Mouse (Mus musculus) stomach, embryonic 15.5 days (tissue): ENCODE measurements around the gene Cped1. TPM values are rescaled to one million over a fixed set of nuclear protein-coding genes. Genes with fewer than 3 reads are reported as not detected.
A peak's percentile ranks its signal among the peaks of the same experiment; 100 is the strongest.

ENCODE experiments used
- ATAC-seq: fragments of 200-750 bp; cut with Nextera tagmentation; 2 replicates; pipeline ENCODE4 v1.8.0; 2017; ENCODE audit warnings: low read depth, moderate number of reproducible peaks, moderate TSS enrichment; ENCODE audit not compliant: insufficient read depth, low FRiP score
- H3K27ac ChIP-seq: fragments of 300-500 bp; sonication (generic); 2 replicates; pipeline ENCODE4 v1.5.1; 2015; ENCODE audit warnings: mild to moderate bottlenecking, inconsistent platforms
- H3K27me3 ChIP-seq: fragments of 300-500 bp; sonication (generic); replicated peaks from 2 replicates; pipeline ENCODE4 v1.6.1; 2015; ENCODE audit warnings: inconsistent platforms
- H3K36me3 ChIP-seq: fragments of 300-500 bp; sonication (generic); 2 replicates; pipeline ENCODE4 v1.6.1; 2015; ENCODE audit warnings: inconsistent platforms
- H3K4me1 ChIP-seq: fragments of 300-500 bp; sonication (generic); 2 replicates; pipeline ENCODE4 v1.6.1; 2015; ENCODE audit warnings: inconsistent platforms
- H3K4me2 ChIP-seq: fragments of 300-500 bp; sonication (generic); 2 replicates; pipeline ENCODE4 v1.6.1; 2015; ENCODE audit warnings: mild to moderate bottlenecking, inconsistent platforms
- H3K4me3 ChIP-seq: fragments of 300-500 bp; sonication (generic); replicated peaks from 2 replicates; pipeline ENCODE4 v1.5.1; 2015; ENCODE audit warnings: inconsistent platforms
- H3K9ac ChIP-seq: fragments of 300-500 bp; sonication (generic); 2 replicates; pipeline ENCODE4 v1.6.1; 2015; ENCODE audit warnings: inconsistent platforms
- H3K9me3 ChIP-seq: fragments of 300-500 bp; sonication (generic); 2 replicates; pipeline ENCODE4 v1.6.1; 2016; ENCODE audit warnings: inconsistent platforms
- WGBS: fragments of 180-500 bp; shearing (Covaris S2); methylation state at CpG from one replicate; pipeline ENCODE4 v1.1.7; 2015; 5-methylcytosine and 5-hydroxymethylcytosine counted together
- polyA plus RNA-seq: library from polyadenylated mRNA; unstranded; fragments of >200 nt; fragmentation: Nextera tagmentation; extraction: Ambion mirVana; gene quantifications from 2 replicates; pipeline ENCODE4 v1.2.1, GENCODE M21; 2015

The Cped1 gene
- polyA plus RNA-seq, 1 experiment from 2014 or later: 20.4 TPM

GRCm38 (mm10) chr6:22140786-22141185, 155.1 kb downstream of the Cped1 start:
- ATAC-seq: no peak; the same call in 1 of the 2 replicates
- Histone ChIP-seq H3K9me3 (no peaks in the 10 kb centered on the region), H3K4me1 (no peaks in the 10 kb centered on the region), H3K4me3 (no peak overlapping the region), H3K36me3 (no peaks in the 10 kb centered on the region), H3K4me2 (no peak overlapping the region), H3K27me3 (no peaks in the 10 kb centered on the region), H3K27ac (no peak overlapping the region), H3K9ac (no peak overlapping the region)
- WGBS: 41% methylated on average over 8 of the region's 8 CpGs

GRCm38 (mm10) chr6:22147236-22147635, 161.5 kb downstream of the Cped1 start:
- WGBS: 88% methylated on average over 4 of the region's 4 CpGs
- Histone ChIP-seq H3K27ac (no peak overlapping the region), H3K9me3 (no peaks in the 10 kb centered on the region), H3K36me3 (no peaks in the 10 kb centered on the region), H3K4me2 (no peak overlapping the region), H3K4me3 (no peak overlapping the region), H3K4me1 (no peaks in the 10 kb centered on the region), H3K9ac (no peak overlapping the region), H3K27me3 (no peaks in the 10 kb centered on the region)
- ATAC-seq: no peak

GRCm38 (mm10) chr6:22148511-22148910, 162.8 kb downstream of the Cped1 start:
- no peaks in the 10 kb centered on the region for H3K9me3 ChIP-seq
- H3K4me2 ChIP-seq: no peak overlapping the region
- H3K9ac ChIP-seq: no peak overlapping the region
- no peaks in the 10 kb centered on the region for H3K4me1 ChIP-seq
- H3K36me3 ChIP-seq: no peaks in the 10 kb centered on the region
- WGBS: 68% methylated on average over 2 of the region's 2 CpGs
- no peak for ATAC-seq
- H3K4me3 ChIP-seq: no peak overlapping the region
- no peak overlapping the region for H3K27ac ChIP-seq
- H3K27me3 ChIP-seq: no peaks in the 10 kb centered on the region

GRCm38 (mm10) chr6:22157461-22157860, 171.7 kb downstream of the Cped1 start:
- no peak overlapping the region for H3K4me3 ChIP-seq
- H3K9ac ChIP-seq: no peak overlapping the region
- no peaks in the 10 kb centered on the region for H3K27me3 ChIP-seq
- H3K4me1 ChIP-seq: peaks cover 7% of the 10 kb centered on the region; the same call in 1 of the 2 replicates
- H3K27ac ChIP-seq: no peak overlapping the region
- H3K36me3 ChIP-seq: no peaks in the 10 kb centered on the region
- no peaks in the 10 kb centered on the region for H3K9me3 ChIP-seq
- H3K4me2 ChIP-seq: no peak overlapping the region
- 54% methylated on average over 5 of the region's 5 CpGs for WGBS
- ATAC-seq: no peak

GRCm38 (mm10) chr6:22161944-22162343, 176.2 kb downstream of the Cped1 start:
- H3K9me3 ChIP-seq: no peaks in the 10 kb centered on the region
- no peak overlapping the region for H3K4me3 ChIP-seq
- H3K4me1 ChIP-seq: peaks cover 4% of the 10 kb centered on the region; the same call in 1 of the 2 replicates
- H3K4me2 ChIP-seq: no peak overlapping the region
- no peak overlapping the region for H3K9ac ChIP-seq
- no peaks in the 10 kb centered on the region for H3K27me3 ChIP-seq
- H3K36me3 ChIP-seq: no peaks in the 10 kb centered on the region
- no peak overlapping the region for H3K27ac ChIP-seq
- no peak for ATAC-seq
- 52% methylated on average over 1 of the region's 1 CpGs for WGBS

GRCm38 (mm10) chr6:22168388-22168787, 182.7 kb downstream of the Cped1 start:
- Histone ChIP-seq H3K4me3 (no peak overlapping the region), H3K4me2 (no peak overlapping the region), H3K36me3 (no peaks in the 10 kb centered on the region), H3K4me1 (no peaks in the 10 kb centered on the region), H3K27ac (no peak overlapping the region), H3K9ac (no peak overlapping the region), H3K9me3 (no peaks in the 10 kb centered on the region), H3K27me3 (no peaks in the 10 kb centered on the region)
- WGBS: 77% methylated on average over 2 of the region's 2 CpGs
- no peak for ATAC-seq

GRCm38 (mm10) chr6:22178721-22179295, 193.1 kb downstream of the Cped1 start:
- H3K9ac ChIP-seq: no peak overlapping the region
- no peak for ATAC-seq
- no peak overlapping the region for H3K4me3 ChIP-seq
- no peaks in the 10 kb centered on the region for H3K27me3 ChIP-seq
- no peaks in the 10 kb centered on the region for H3K9me3 ChIP-seq
- no peak overlapping the region for H3K4me2 ChIP-seq
- no peaks in the 10 kb centered on the region for H3K4me1 ChIP-seq
- no peak overlapping the region for H3K27ac ChIP-seq
- WGBS: 65% methylated on average over 8 of the region's 8 CpGs
- no peaks in the 10 kb centered on the region for H3K36me3 ChIP-seq

- Histone ChIP-seq H3K4me1 (no peaks in the 10 kb centered on the region), H3K9ac (no peak overlapping the region), H3K4me3 (no peak overlapping the region), H3K27me3 (no peaks in the 10 kb centered on the region), H3K36me3 (no peaks in the 10 kb centered on the region), H3K27ac (no peak overlapping the region), H3K9me3 (no peaks in the 10 kb centered on the region), H3K4me2 (no peak overlapping the region; the same call in 1 of the 2 replicates)
- 35% methylated on average over 10 of the region's 10 CpGs for WGBS
- ATAC-seq: no peak; the same call in 1 of the 2 replicates
Observed at GRCm38 (mm10) chr6:22180316-22180715, 194.6 kb downstream of the Cped1 start.

GRCm38 (mm10) chr6:22186967-22187366, 201.3 kb downstream of the Cped1 start:
- H3K36me3 ChIP-seq: no peaks in the 10 kb centered on the region
- WGBS: 86% methylated on average over 8 of the region's 8 CpGs
- H3K9me3 ChIP-seq: no peaks in the 10 kb centered on the region
- H3K4me1 ChIP-seq: no peaks in the 10 kb centered on the region
- ATAC-seq: no peak
- H3K27me3 ChIP-seq: no peaks in the 10 kb centered on the region
- no peak overlapping the region for H3K4me3 ChIP-seq
- H3K9ac ChIP-seq: no peak overlapping the region
- no peak overlapping the region for H3K4me2 ChIP-seq
- no peak overlapping the region for H3K27ac ChIP-seq

- Histone ChIP-seq H3K36me3 (no peaks in the 10 kb centered on the region), H3K27ac (no peak overlapping the region), H3K27me3 (no peaks in the 10 kb centered on the region), H3K9me3 (no peaks in the 10 kb centered on the region), H3K9ac (no peak overlapping the region), H3K4me1 (no peaks in the 10 kb centered on the region), H3K4me3 (no peak overlapping the region), H3K4me2 (0 out of 2 replicates have a peak overlapping the region, but pooled peaks have one; percentile 3)
- 73% methylated on average over 24 of the region's 24 CpGs for WGBS
- peak; percentile 83 for ATAC-seq
Observed at GRCm38 (mm10) chr6:22189346-22190335, 203.9 kb downstream of the Cped1 start.

- no peak overlapping the region for H3K4me3 ChIP-seq
- H3K27me3 ChIP-seq: no peaks in the 10 kb centered on the region
- H3K9ac ChIP-seq: no peak overlapping the region
- WGBS: 63% methylated on average over 3 of the region's 3 CpGs
- H3K9me3 ChIP-seq: no peaks in the 10 kb centered on the region
- H3K36me3 ChIP-seq: no peaks in the 10 kb centered on the region
- no peak overlapping the region for H3K4me2 ChIP-seq
- ATAC-seq: no peak
- no peaks in the 10 kb centered on the region for H3K4me1 ChIP-seq
- no peak overlapping the region for H3K27ac ChIP-seq
Observed at GRCm38 (mm10) chr6:22198603-22199002, 212.9 kb downstream of the Cped1 start.

GRCm38 (mm10) chr6:22199473-22199872, 213.8 kb downstream of the Cped1 start:
- Histone ChIP-seq H3K27me3 (no peaks in the 10 kb centered on the region), H3K9me3 (no peaks in the 10 kb centered on the region), H3K9ac (no peak overlapping the region), H3K4me2 (no peak overlapping the region), H3K36me3 (no peaks in the 10 kb centered on the region), H3K4me1 (no peaks in the 10 kb centered on the region), H3K4me3 (no peak overlapping the region), H3K27ac (no peak overlapping the region)
- WGBS: 78% methylated on average over 2 of the region's 2 CpGs
- no peak for ATAC-seq
